13 mouse cellular contexts compared by ENCODE assay signal in genomic region chr3:138609749-138610148, GRCm38 (mm10).
"Had no signal": no experiment of that assay in that cellular context is flagged by ENCODE, and none has a peak within 500 bp of the region (broad histone marks: within the 10 kb centered on the region; RNA-seq: fewer than 3 reads in every experiment).

No protein-coding gene starts in this region.

- H3K4me2 ChIP-seq: liver, embryonic 11.5 days; liver, embryonic 15.5 days; midbrain, embryonic 13.5 days; stomach, embryonic 15.5 days had no signal

- H3K36me3 ChIP-seq: liver, embryonic 15.5 days; midbrain, embryonic 13.5 days; stomach, embryonic 15.5 days had no signal

- DNase-seq: kidney, adult 11 months; layer of hippocampus, adult 9-11 months; layer of hippocampus, postnatal 36 days; lung, adult 2 months; lung, postnatal 36 days; right cerebral cortex, postnatal 14 days; thymus, adult 2 months; thymus, postnatal 25 days had no signal

- H3K27me3 ChIP-seq: midbrain, embryonic 13.5 days; stomach, embryonic 15.5 days had no signal

- H3K4me3 ChIP-seq: liver, embryonic 15.5 days; midbrain, embryonic 13.5 days; stomach, embryonic 15.5 days had no signal

- H3K9me3 ChIP-seq: liver, embryonic 15.5 days; midbrain, embryonic 13.5 days; stomach, embryonic 15.5 days had no signal

- H3K27ac ChIP-seq: liver, embryonic 15.5 days; midbrain, embryonic 13.5 days; stomach, embryonic 15.5 days had no signal

- ATAC-seq: lung, postnatal 0 days; midbrain, embryonic 13.5 days had no signal

- H3K9ac ChIP-seq: liver, embryonic 15.5 days; midbrain, embryonic 13.5 days; stomach, embryonic 15.5 days had no signal
